ENCODE assay signal across 9 mouse cellular contexts in the genomic region with DNA sequence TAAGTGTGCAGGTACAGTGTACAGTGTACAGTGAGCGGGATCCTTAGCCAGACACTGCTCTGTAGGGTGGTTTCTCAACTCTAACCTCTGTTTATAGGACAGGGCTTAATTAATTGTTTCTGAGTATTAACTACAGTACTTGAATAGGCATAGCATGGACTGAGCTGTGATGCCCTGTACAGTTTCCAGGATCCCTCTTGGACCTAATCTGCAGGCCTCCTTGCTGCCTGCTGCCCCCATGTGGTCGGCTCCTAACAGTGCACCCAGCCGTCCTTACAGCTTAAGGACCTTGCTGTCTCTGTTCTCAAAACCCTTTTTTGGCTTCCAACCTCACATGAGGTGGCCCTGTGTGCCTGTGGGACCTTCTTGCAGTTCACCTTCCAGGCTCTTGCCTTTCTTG. TPM values are rescaled to one million over a fixed set of nuclear protein-coding genes. Genes with fewer than 3 reads are reported as not detected.
DNase-seq lines count a peak whose midpoint lies in the region; ATAC-seq and TF ChIP-seq lines count a peak whose summit lies in the region.
"Had no signal": no experiment of that assay in that cellular context is flagged by ENCODE, and none has a peak within 500 bp of the region (broad histone marks: within the 10 kb centered on the region; RNA-seq: fewer than 3 reads in every experiment).

No protein-coding gene starts in this region.

- no peaks in the 10 kb centered on the region for H3K4me1 ChIP-seq in lung, adult 2 months (ENCODE audit: control insufficient read depth, insufficient read depth, low read length)

- TF ChIP-seq POLR2A in lung, adult 2 months (IDR thresholded peaks at IDR 0.05; ENCODE audit: borderline replicate concordance, extremely low read depth, low read depth, low read length): no peak

- 33% methylated on average over 3 of the region's 3 CpGs for WGBS in lung, adult 2 months

- H3K4me3 ChIP-seq in lung, adult 2 months (replicated peaks; ENCODE audit: extremely low read depth, low read depth, low read length): no peak overlapping the region
- H3K4me3 ChIP-seq: heart, embryonic 13.5 days had no signal

- peak; percentile 20 to 29 for DNase-seq in CD8-positive naive resting alpha-beta T cell, adult 2 months (ENCODE audit: low read depth in 2 of 2, low spot score in 2 of 2)
- DNase-seq in adrenal gland, adult (ENCODE audit: inconsistent age in 2 of 2, low spot score in 1 of 2): peak; percentile 66 to 88
- peak; percentile 90 for DNase-seq in embryo, embryonic 10 days (ENCODE audit: low spot score)
- DNase-seq in gastrocnemius, postnatal 25 days: peak; percentile 28
- peak; percentile 89 to 91 for DNase-seq in kidney, postnatal 4 days
- DNase-seq in lung, adult 2 months: peak; percentile 54
- peak; percentile 73 for DNase-seq in ovary, postnatal 36 days (ENCODE audit: low spot score)

- no peak for ATAC-seq in erythroid progenitor cell, adult 5-6 weeks (replicated peaks; ENCODE audit: low FRiP score, poor library complexity, severe bottlenecking)

- TF ChIP-seq CTCF in lung, adult 2 months (IDR thresholded peaks at IDR 0.05; ENCODE audit: insufficient read depth, low read length): peak; percentile 85

RNA-seq across cellular contexts. Expression of a gene that starts 2.0 kb away (rescaled TPM):
- 1 to 10 TPM; 2.9 to 3.3 TPM for total RNA-seq in gastrocnemius, postnatal 25 days (2021)
- polyA plus RNA-seq in lung, adult 2 months (2012; rRNA removed): 3.0 and 3.3 TPM in 2 replicates
- not detected in 2 replicates for total RNA-seq in erythroid progenitor cell, adult 5-6 weeks (2015; ENCODE audit: low replicate concordance)
- total RNA-seq in erythroid progenitor cell, adult 5-6 weeks (2017; ENCODE audit: low replicate concordance): not detected in 2 replicates

Comparison
In these comparisons a context has a peak if more than half of its experiments do, and no peak if none do; other contexts are left out.
1. DNase-seq: peak in every context shown above with its lines; median percentile 90 in embryo, embryonic 10 days; 90 in kidney, postnatal 4 days; 77 in adrenal gland, adult; 73 in ovary, postnatal 36 days; 54 in lung, adult 2 months; 28 in gastrocnemius, postnatal 25 days; 24 in CD8-positive naive resting alpha-beta T cell, adult 2 months.